Mouse (Mus musculus) bone marrow macrophage, adult 2 months (primary cell): ENCODE data around the gene Tmem139. TPM values are rescaled to one million over a fixed set of nuclear protein-coding genes. Genes with fewer than 3 reads are reported as not detected.

Experiments
- H3K27ac ChIP-seq: 2 replicates; pipeline ENCODE4 v1.5.1; 2012; ENCODE audit warnings: low read depth, low read length; ENCODE audit not compliant: insufficient read depth
- H3K4me1 ChIP-seq: 2 replicates; pipeline ENCODE4 v1.6.1; 2012; ENCODE audit warnings: low read length; ENCODE audit not compliant: control insufficient read depth, insufficient read depth
- H3K4me3 ChIP-seq: 2 replicates; pipeline ENCODE4 v1.5.1; 2012; ENCODE audit warnings: mild to moderate bottlenecking, low read length, moderate library complexity; ENCODE audit not compliant: insufficient read depth
- CTCF ChIP-seq: IDR thresholded peaks from 2 replicates; pipeline ENCODE4 v1.5.1; 2012; ENCODE audit warnings: low read depth, mild to moderate bottlenecking, low read length, moderate library complexity
- POLR2A ChIP-seq: IDR thresholded peaks from 2 replicates; pipeline ENCODE4 v1.6.1; 2012; ENCODE audit warnings: mild to moderate bottlenecking, low read depth, low read length, borderline replicate concordance
- polyA plus RNA-seq: library from polyadenylated mRNA; stranded (reverse); fragments of >200 nt; gene quantifications from 2 replicates; pipeline ENCODE4 v1.2.4, GENCODE M21; 2012; ENCODE audit not compliant: missing spikeins, insufficient read depth, insufficient read length

Gene Tmem139
- not detected in 2 replicates for polyA plus RNA-seq

- H3K27ac ChIP-seq, result no peak within 1 kb of the TSS
- peaks cover 2% of the 10 kb centered on the region for H3K4me1 ChIP-seq
- TF ChIP-seq POLR2A (no peak), CTCF (no peak)
- no peak within 1 kb of the TSS for H3K4me3 ChIP-seq
Measured at GRCm38 (mm10) chr6:42261524-42262170, at the start of gene Tmem139. Gene Tmem139, plus strand, starts transcription at chr6:42261970.

GRCm38 (mm10) chr6:42215028-42215427, 46.7 kb upstream of the Tmem139 start, which contains the start of gene Tas2r144:
Gene Tas2r144, plus strand, starts transcription at chr6:42215328.
- TF ChIP-seq POLR2A (no peak), CTCF (no peak)
- H3K4me3 ChIP-seq, result no peak within 1 kb of the TSS
- H3K4me1 ChIP-seq, result no peaks in the 10 kb centered on the region
- no peak within 1 kb of the TSS for H3K27ac ChIP-seq

- no peak for TF ChIP-seq POLR2A
- no peak for TF ChIP-seq CTCF
- Histone ChIP-seq H3K27ac (no peak overlapping the region), H3K4me3 (no peak overlapping the region), H3K4me1 (no peaks in the 10 kb centered on the region)
Measured at GRCm38 (mm10) chr6:42222286-42222685, 39.5 kb upstream of the Tmem139 start.

GRCm38 (mm10) chr6:42225046-42225445, 36.7 kb upstream of the Tmem139 start:
- H3K27ac ChIP-seq, result no peak overlapping the region
- H3K4me3 ChIP-seq, result no peak overlapping the region
- TF ChIP-seq CTCF (no peak), POLR2A (no peak)
- H3K4me1 ChIP-seq, result no peaks in the 10 kb centered on the region

- H3K4me3 ChIP-seq, result no peak overlapping the region
- TF ChIP-seq POLR2A (no peak), CTCF (no peak)
- no peak overlapping the region for H3K27ac ChIP-seq
- H3K4me1 ChIP-seq, result no peaks in the 10 kb centered on the region
Measured at GRCm38 (mm10) chr6:42227240-42228101, 34.3 kb upstream of the Tmem139 start.

GRCm38 (mm10) chr6:42229610-42230009, 32.2 kb upstream of the Tmem139 start:
- TF ChIP-seq POLR2A (no peak), CTCF (no peak)
- Histone ChIP-seq H3K4me3 (no peak overlapping the region), H3K4me1 (no peaks in the 10 kb centered on the region), H3K27ac (no peak overlapping the region)

GRCm38 (mm10) chr6:42231191-42231590, 30.6 kb upstream of the Tmem139 start:
- no peak overlapping the region for H3K4me3 ChIP-seq
- no peaks in the 10 kb centered on the region for H3K4me1 ChIP-seq
- H3K27ac ChIP-seq, result no peak overlapping the region
- TF ChIP-seq CTCF (no peak), POLR2A (no peak)

GRCm38 (mm10) chr6:42237276-42237805, 24.4 kb upstream of the Tmem139 start:
- no peak for TF ChIP-seq POLR2A
- no peak for TF ChIP-seq CTCF
- Histone ChIP-seq H3K27ac (no peak overlapping the region), H3K4me1 (no peaks in the 10 kb centered on the region), H3K4me3 (no peak overlapping the region)

- TF ChIP-seq POLR2A, result no peak
- TF ChIP-seq CTCF, result no peak
- Histone ChIP-seq H3K27ac (no peak overlapping the region), H3K4me1 (peaks cover 2% of the 10 kb centered on the region; the same call in 1 of the 2 replicates), H3K4me3 (no peak overlapping the region)
Measured at GRCm38 (mm10) chr6:42241311-42242045, 20.3 kb upstream of the Tmem139 start.
